Mouse (Mus musculus): ENCODE measurements around the gene Acadl.

Gene Acadl

GRCm38 (mm10) chr1:66792838-66793466 is 70.1 kb downstream of the Acadl start:
- in situ Hi-C loops (cut with MboI; ENCODE audit: low sequenced_read_pairs) = no loop called here

GRCm38 (mm10) chr1:66782296-66782695 is 80.8 kb downstream of the Acadl start:
- in situ Hi-C loops (cut with MboI; ENCODE audit: low sequenced_read_pairs) = no loop called here

GRCm38 (mm10) chr1:66781027-66781426 is 82.0 kb downstream of the Acadl start:
- in situ Hi-C loops (cut with MboI; ENCODE audit: low sequenced_read_pairs) = no loop called here

Data from CH12F3 (cell line).